Mouse (Mus musculus): ENCODE measurements around the gene Galnt2. TPM values are rescaled to one million over a fixed set of nuclear protein-coding genes. Genes with fewer than 3 reads are reported as not detected.
A peak's percentile ranks its signal among the peaks of the same experiment; 100 is the strongest.

Galnt2 gene
- polyA plus RNA-seq, 1 experiment = 22.2 TPM

GRCm38 (mm10) chr8:124277951-124278910, 47.0 kb downstream of the Galnt2 start:
- H3K4me3 ChIP-seq (ENCODE audit: control insufficient read depth, insufficient read depth, low read length) = no peak overlapping the region
- TF ChIP-seq POLR2A (IDR thresholded peaks at IDR 0.05; ENCODE audit: control insufficient read depth, extremely low read depth, insufficient read depth, low read length, poor library complexity) (no peak), CTCF (IDR thresholded peaks at IDR 0.05; ENCODE audit: borderline replicate concordance, control insufficient read depth, extremely low read depth, insufficient read depth, low read length, poor library complexity) (no peak)
- H3K4me1 ChIP-seq (replicated peaks; ENCODE audit: control insufficient read depth, insufficient read depth, low read length) = peaks cover 85% of the 10 kb centered on the region
- no peaks in the 10 kb centered on the region for H3K36me3 ChIP-seq (ENCODE audit: control insufficient read depth, insufficient read depth, low read length)
- H3K27me3 ChIP-seq (ENCODE audit: control insufficient read depth, insufficient read depth, low read length) = no peaks in the 10 kb centered on the region
- 86% methylated on average over 24 of the region's 24 CpGs for WGBS
- no peak for DNase-seq
- no peak overlapping the region for H3K27ac ChIP-seq (ENCODE audit: control insufficient read depth, insufficient read depth, low read length)

GRCm38 (mm10) chr8:124278956-124279689, 47.9 kb downstream of the Galnt2 start:
- Histone ChIP-seq H3K27ac (ENCODE audit: control insufficient read depth, insufficient read depth, low read length) (no peak overlapping the region), H3K27me3 (ENCODE audit: control insufficient read depth, insufficient read depth, low read length) (no peaks in the 10 kb centered on the region), H3K4me1 (replicated peaks; ENCODE audit: control insufficient read depth, insufficient read depth, low read length) (peaks cover 84% of the 10 kb centered on the region), H3K36me3 (ENCODE audit: control insufficient read depth, insufficient read depth, low read length) (no peaks in the 10 kb centered on the region), H3K4me3 (ENCODE audit: control insufficient read depth, insufficient read depth, low read length) (no peak overlapping the region)
- DNase-seq = no peak
- 49% methylated on average over 7 of the region's 7 CpGs for WGBS
- no peak for TF ChIP-seq CTCF (IDR thresholded peaks at IDR 0.05; ENCODE audit: borderline replicate concordance, control insufficient read depth, extremely low read depth, insufficient read depth, low read length, poor library complexity)
- TF ChIP-seq POLR2A (IDR thresholded peaks at IDR 0.05; ENCODE audit: control insufficient read depth, extremely low read depth, insufficient read depth, low read length, poor library complexity) = no peak

GRCm38 (mm10) chr8:124279690-124279985, 48.4 kb downstream of the Galnt2 start:
- no peak for DNase-seq
- H3K27ac ChIP-seq (ENCODE audit: control insufficient read depth, insufficient read depth, low read length) = no peak overlapping the region
- no peak overlapping the region for H3K4me3 ChIP-seq (ENCODE audit: control insufficient read depth, insufficient read depth, low read length)
- no peaks in the 10 kb centered on the region for H3K36me3 ChIP-seq (ENCODE audit: control insufficient read depth, insufficient read depth, low read length)
- H3K4me1 ChIP-seq (replicated peaks; ENCODE audit: control insufficient read depth, insufficient read depth, low read length) = peaks cover 82% of the 10 kb centered on the region
- no peak for TF ChIP-seq CTCF (IDR thresholded peaks at IDR 0.05; ENCODE audit: borderline replicate concordance, control insufficient read depth, extremely low read depth, insufficient read depth, low read length, poor library complexity)
- no peak for TF ChIP-seq POLR2A (IDR thresholded peaks at IDR 0.05; ENCODE audit: control insufficient read depth, extremely low read depth, insufficient read depth, low read length, poor library complexity)
- no peaks in the 10 kb centered on the region for H3K27me3 ChIP-seq (ENCODE audit: control insufficient read depth, insufficient read depth, low read length)
- WGBS = 95% methylated on average over 5 of the region's 5 CpGs

GRCm38 (mm10) chr8:124281700-124282541, 50.7 kb downstream of the Galnt2 start:
- WGBS = 45% methylated on average over 11 of the region's 11 CpGs
- H3K27me3 ChIP-seq (ENCODE audit: control insufficient read depth, insufficient read depth, low read length) = no peaks in the 10 kb centered on the region
- peak; percentile 31 for DNase-seq
- H3K4me3 ChIP-seq (ENCODE audit: control insufficient read depth, insufficient read depth, low read length) = no peak overlapping the region
- peak overlapping the region; percentile 73 for H3K27ac ChIP-seq (ENCODE audit: control insufficient read depth, insufficient read depth, low read length)
- H3K36me3 ChIP-seq (ENCODE audit: control insufficient read depth, insufficient read depth, low read length) = no peaks in the 10 kb centered on the region
- peaks cover 79% of the 10 kb centered on the region for H3K4me1 ChIP-seq (replicated peaks; ENCODE audit: control insufficient read depth, insufficient read depth, low read length)
- TF ChIP-seq POLR2A (IDR thresholded peaks at IDR 0.05; ENCODE audit: control insufficient read depth, extremely low read depth, insufficient read depth, low read length, poor library complexity) (no peak), CTCF (IDR thresholded peaks at IDR 0.05; ENCODE audit: borderline replicate concordance, control insufficient read depth, extremely low read depth, insufficient read depth, low read length, poor library complexity) (0 out of 2 replicates have a peak, but pooled peaks have one; percentile 7)

GRCm38 (mm10) chr8:124282878-124283630, 51.9 kb downstream of the Galnt2 start:
- H3K4me1 ChIP-seq (replicated peaks; ENCODE audit: control insufficient read depth, insufficient read depth, low read length) = peaks cover 82% of the 10 kb centered on the region
- WGBS = 93% methylated on average over 12 of the region's 12 CpGs
- no peak overlapping the region for H3K27ac ChIP-seq (ENCODE audit: control insufficient read depth, insufficient read depth, low read length)
- H3K27me3 ChIP-seq (ENCODE audit: control insufficient read depth, insufficient read depth, low read length) = no peaks in the 10 kb centered on the region
- no peak overlapping the region for H3K4me3 ChIP-seq (ENCODE audit: control insufficient read depth, insufficient read depth, low read length)
- H3K36me3 ChIP-seq (ENCODE audit: control insufficient read depth, insufficient read depth, low read length) = no peaks in the 10 kb centered on the region
- DNase-seq = no peak
- TF ChIP-seq CTCF (IDR thresholded peaks at IDR 0.05; ENCODE audit: borderline replicate concordance, control insufficient read depth, extremely low read depth, insufficient read depth, low read length, poor library complexity) (no peak), POLR2A (IDR thresholded peaks at IDR 0.05; ENCODE audit: control insufficient read depth, extremely low read depth, insufficient read depth, low read length, poor library complexity) (no peak)
